Mouse (Mus musculus): ENCODE results near the gene Il1rl1. TPM values are rescaled to one million over a fixed set of nuclear protein-coding genes. Genes with fewer than 3 reads are reported as not detected.

The Il1rl1 gene
- polyA plus RNA-seq, 1 experiment from 2014 or later: 0.17 TPM

DNA sequence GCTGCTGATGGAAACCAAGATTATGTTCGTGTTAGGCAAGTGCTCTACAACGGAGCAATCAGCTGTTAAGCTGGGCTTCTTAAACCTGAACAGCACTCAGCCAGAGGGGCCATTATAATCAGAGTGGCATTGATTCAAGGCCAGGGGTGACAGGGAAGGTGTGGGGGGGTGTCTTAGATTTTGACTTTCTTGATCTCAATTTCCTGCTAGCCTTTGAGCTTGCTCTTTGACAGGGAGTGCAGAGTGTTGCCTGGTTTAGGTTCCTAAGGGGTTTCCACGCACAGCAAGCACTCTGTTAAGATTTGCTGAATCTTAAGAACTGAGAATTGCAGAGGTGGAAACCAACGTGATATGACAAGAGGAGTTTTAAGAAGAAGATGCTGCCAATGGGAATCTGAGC, 47.4 kb downstream of the Il1rl1 start:
- Histone ChIP-seq H3K4me2 (no peak overlapping the region), H3K27ac (ENCODE audit: poor library complexity, severe bottlenecking) (no peak overlapping the region), H3K4me3 (no peak overlapping the region), H3K36me3 (no peaks in the 10 kb centered on the region), H3K9ac (no peak overlapping the region), H3K9me3 (replicated peaks) (no peaks in the 10 kb centered on the region), H3K27me3 (replicated peaks) (no peaks in the 10 kb centered on the region), H3K4me1 (replicated peaks) (no peaks in the 10 kb centered on the region)
- 56% methylated on average over 4 of the region's 4 CpGs for WGBS
- no peak for ATAC-seq (ENCODE audit: insufficient number of reproducible peaks, low FRiP score)

DNA sequence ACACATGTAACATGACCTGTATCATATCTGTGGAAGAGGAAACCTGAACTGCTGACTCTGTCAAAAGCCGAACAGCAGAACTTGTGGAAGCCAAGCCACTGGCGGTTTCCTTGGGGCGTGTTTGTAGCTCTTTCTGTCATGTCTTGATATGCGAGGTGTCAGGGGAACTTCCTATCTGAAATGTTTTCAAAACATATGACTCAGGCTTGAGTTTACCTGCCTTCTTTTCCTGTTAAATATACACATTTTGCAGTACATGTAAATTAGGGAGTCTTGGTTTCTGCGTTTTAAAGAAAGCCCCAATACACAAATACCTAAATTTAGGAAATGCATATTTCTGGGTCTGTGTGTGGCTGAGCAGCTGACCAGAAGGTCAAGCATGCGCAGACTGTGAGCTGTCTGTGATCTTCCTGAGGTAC, 50.1 kb downstream of the Il1rl1 start:
- Histone ChIP-seq H3K27me3 (replicated peaks) (no peaks in the 10 kb centered on the region), H3K4me2 (no peak overlapping the region), H3K9me3 (replicated peaks) (no peaks in the 10 kb centered on the region), H3K4me3 (no peak overlapping the region), H3K9ac (no peak overlapping the region), H3K4me1 (replicated peaks) (no peaks in the 10 kb centered on the region), H3K36me3 (no peaks in the 10 kb centered on the region), H3K27ac (ENCODE audit: poor library complexity, severe bottlenecking) (no peak overlapping the region)
- 63% methylated on average over 6 of the region's 6 CpGs for WGBS
- no peak for ATAC-seq (ENCODE audit: insufficient number of reproducible peaks, low FRiP score)

GRCm38 (mm10) chr1:40494594-40494993, 65.2 kb downstream of the Il1rl1 start:
- ATAC-seq (ENCODE audit: insufficient number of reproducible peaks, low FRiP score): no peak
- H3K4me3 ChIP-seq: no peak overlapping the region
- H3K27ac ChIP-seq (ENCODE audit: poor library complexity, severe bottlenecking): no peak overlapping the region
- no peak overlapping the region for H3K4me2 ChIP-seq
- H3K27me3 ChIP-seq (replicated peaks): no peaks in the 10 kb centered on the region
- WGBS: 81% methylated on average over 4 of the region's 4 CpGs
- H3K36me3 ChIP-seq: no peaks in the 10 kb centered on the region
- H3K9ac ChIP-seq: no peak overlapping the region
- H3K9me3 ChIP-seq (replicated peaks): no peaks in the 10 kb centered on the region
- no peaks in the 10 kb centered on the region for H3K4me1 ChIP-seq (replicated peaks)

- H3K9ac ChIP-seq: no peak overlapping the region
- H3K4me1 ChIP-seq (replicated peaks): no peaks in the 10 kb centered on the region
- H3K27ac ChIP-seq (ENCODE audit: poor library complexity, severe bottlenecking): no peak overlapping the region
- ATAC-seq (ENCODE audit: insufficient number of reproducible peaks, low FRiP score): no peak
- no peaks in the 10 kb centered on the region for H3K36me3 ChIP-seq
- no peak overlapping the region for H3K4me3 ChIP-seq
- WGBS: 81% methylated on average over 1 of the region's 1 CpGs
- no peaks in the 10 kb centered on the region for H3K27me3 ChIP-seq (replicated peaks)
- H3K9me3 ChIP-seq (replicated peaks): no peaks in the 10 kb centered on the region
- H3K4me2 ChIP-seq: no peak overlapping the region
Observed at GRCm38 (mm10) chr1:40499708-40500107, 70.3 kb downstream of the Il1rl1 start.

- no peak for ATAC-seq (ENCODE audit: insufficient number of reproducible peaks, low FRiP score)
Observed at GRCm38 (mm10) chr1:40501126-40501525, 71.8 kb downstream of the Il1rl1 start.

DNA sequence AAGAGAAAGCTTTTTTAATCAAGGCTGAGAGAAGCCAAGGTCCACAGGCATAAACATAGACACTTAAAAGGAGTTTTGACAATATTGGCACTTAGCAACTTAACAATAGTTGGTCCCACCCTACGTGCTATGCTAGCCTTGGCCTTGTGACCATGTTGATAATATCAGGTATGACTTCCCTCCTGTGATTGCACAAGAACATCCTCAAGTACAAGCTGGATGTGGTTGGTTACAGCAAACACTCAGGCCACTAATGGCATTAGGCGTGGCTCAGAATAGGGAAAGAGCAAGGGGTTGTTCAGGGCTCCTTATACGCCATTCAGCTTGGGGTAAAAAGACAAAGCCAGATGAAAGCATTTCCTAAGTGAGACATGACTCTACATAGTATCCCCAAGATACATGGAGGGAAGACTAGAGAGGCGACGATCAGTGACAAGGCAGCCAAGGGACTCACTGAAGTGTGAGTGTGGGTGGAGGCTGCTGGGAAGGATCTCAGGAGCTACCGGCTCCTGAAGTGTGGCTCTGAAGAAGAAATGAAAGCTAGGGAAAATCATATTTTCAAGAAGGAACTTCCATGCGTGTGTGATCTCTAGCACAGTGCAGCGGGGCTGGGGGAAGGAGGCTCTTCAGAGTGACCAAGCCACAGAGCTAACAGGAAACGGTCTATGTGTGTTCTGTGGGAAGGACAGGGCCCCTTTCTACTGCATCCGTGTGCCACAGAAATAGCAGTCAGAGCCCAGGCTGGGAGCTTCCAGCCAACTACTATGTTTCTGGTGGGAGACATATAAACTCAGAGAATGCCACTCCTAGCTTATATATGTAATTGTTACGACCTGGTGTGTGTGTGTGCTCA, 72.4 kb downstream of the Il1rl1 start:
- H3K36me3 ChIP-seq: no peaks in the 10 kb centered on the region
- no peak overlapping the region for H3K9ac ChIP-seq
- H3K9me3 ChIP-seq (replicated peaks): no peaks in the 10 kb centered on the region
- H3K4me3 ChIP-seq: no peak overlapping the region
- H3K4me2 ChIP-seq: no peak overlapping the region
- no peaks in the 10 kb centered on the region for H3K27me3 ChIP-seq (replicated peaks)
- H3K27ac ChIP-seq (ENCODE audit: poor library complexity, severe bottlenecking): no peak overlapping the region
- WGBS: 80% methylated on average over 11 of the region's 11 CpGs
- no peak for ATAC-seq (ENCODE audit: insufficient number of reproducible peaks, low FRiP score)
- no peaks in the 10 kb centered on the region for H3K4me1 ChIP-seq (replicated peaks)

More at GRCm38 (mm10) chr1:40501126-40501525, 71.8 kb downstream of the Il1rl1 start:
- Histone ChIP-seq H3K9me3 (replicated peaks) (no peaks in the 10 kb centered on the region), H3K27ac (ENCODE audit: poor library complexity, severe bottlenecking) (no peak overlapping the region), H3K36me3 (no peaks in the 10 kb centered on the region), H3K9ac (no peak overlapping the region), H3K4me1 (replicated peaks) (no peaks in the 10 kb centered on the region), H3K27me3 (replicated peaks) (no peaks in the 10 kb centered on the region), H3K4me2 (no peak overlapping the region), H3K4me3 (no peak overlapping the region)
- 82% methylated on average over 4 of the region's 4 CpGs for WGBS

- Histone ChIP-seq H3K9me3 (replicated peaks) (no peaks in the 10 kb centered on the region), H3K4me3 (no peak overlapping the region), H3K27ac (ENCODE audit: poor library complexity, severe bottlenecking) (no peak overlapping the region), H3K4me2 (no peak overlapping the region), H3K27me3 (replicated peaks) (no peaks in the 10 kb centered on the region), H3K36me3 (no peaks in the 10 kb centered on the region), H3K9ac (no peak overlapping the region), H3K4me1 (replicated peaks) (no peaks in the 10 kb centered on the region)
- no peak for ATAC-seq (ENCODE audit: insufficient number of reproducible peaks, low FRiP score)
- WGBS: 80% methylated on average over 5 of the region's 5 CpGs
Observed at GRCm38 (mm10) chr1:40504548-40504947, 75.2 kb downstream of the Il1rl1 start.

Other genes starting within 250 kb of the Il1rl1 start
- 7.9 and 8.7 TPM in 2 replicates for gene Il1r1, start 204.5 kb upstream of the Il1rl1 start, polyA plus RNA-seq (2016; fragmentation: Nextera tagmentation; extraction: Ambion mirVana)
- gene Il1rl2, start 105.0 kb upstream of the Il1rl1 start, polyA plus RNA-seq (2016; fragmentation: Nextera tagmentation; extraction: Ambion mirVana): 3.6 and 3.7 TPM in 2 replicates
- not detected in 2 replicates for gene Il18r1, start 36.0 kb downstream of the Il1rl1 start, polyA plus RNA-seq (2016; fragmentation: Nextera tagmentation; extraction: Ambion mirVana)
- 0.08 and 0.10 TPM in 2 replicates for gene Il18rap, start 85.8 kb downstream of the Il1rl1 start, polyA plus RNA-seq (2016; fragmentation: Nextera tagmentation; extraction: Ambion mirVana)
- not detected in 2 replicates for gene Slc9a4, start 150.5 kb downstream of the Il1rl1 start, polyA plus RNA-seq (2016; fragmentation: Nextera tagmentation; extraction: Ambion mirVana)